Mouse (Mus musculus): Measurements from ENCODE around the gene Zfp961. TPM values are rescaled to one million over a fixed set of nuclear protein-coding genes. Genes with fewer than 3 reads are reported as not detected.
"Not testable (repeated sequence)": the region's sequence is repeated elsewhere in the genome, so short reads cannot be mapped to it uniquely, and the experiment has no call there.

The Zfp961 gene
- polyA plus RNA-seq, 1 experiment from 2014 or later, result 27.4 TPM

DNA sequence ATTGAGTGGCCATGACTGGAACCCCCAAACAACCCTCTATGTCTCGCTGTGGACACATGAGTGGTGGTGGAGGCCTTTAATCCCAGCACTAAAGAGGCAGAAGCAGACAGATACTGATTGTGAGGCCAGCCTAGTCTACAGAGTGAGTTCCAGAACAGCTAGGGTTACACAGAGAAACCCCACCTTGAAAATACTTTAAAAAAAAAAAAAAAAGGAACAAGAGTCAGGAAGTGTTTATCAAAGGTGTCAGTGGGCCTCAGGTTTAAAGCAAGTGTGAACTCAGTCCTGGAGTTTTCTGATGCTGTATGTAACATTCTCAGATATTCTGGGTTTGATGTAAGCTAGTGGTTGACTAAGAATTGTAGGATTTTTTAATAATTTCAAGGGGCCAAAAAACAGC, 1.7 kb downstream of the Zfp961 start:
- Histone ChIP-seq H3K4me3 (ENCODE audit: low read depth, low read length) (no peak overlapping the region), H3K36me3 (ENCODE audit: control insufficient read depth, insufficient read depth, low read length) (no peaks in the 10 kb centered on the region), H3K27me3 (ENCODE audit: control insufficient read depth, insufficient read depth, low read length) (no peaks in the 10 kb centered on the region), H3K27ac (ENCODE audit: low read length) (no peak overlapping the region), H3K9ac (replicated peaks; ENCODE audit: low read depth, low read length) (no peak overlapping the region), H3K4me1 (ENCODE audit: control insufficient read depth, insufficient read depth, low read length) (0 out of 2 replicates have a peak, but pooled peaks cover 2% of the 10 kb centered on the region), H3K9me3 (ENCODE audit: control insufficient read depth, low read depth, low read length) (peaks cover 8% of the 10 kb centered on the region; the same call in 1 of the 2 replicates), H3K4me2 (replicated peaks; ENCODE audit: low read depth, low read length) (no peak overlapping the region; the same call in 1 of the 2 replicates)
- no peak for ATAC-seq (ENCODE audit: insufficient number of reproducible peaks, insufficient read depth, low FRiP score, low read depth)
- 87% methylated on average over 1 of the region's 1 CpGs for WGBS

DNA sequence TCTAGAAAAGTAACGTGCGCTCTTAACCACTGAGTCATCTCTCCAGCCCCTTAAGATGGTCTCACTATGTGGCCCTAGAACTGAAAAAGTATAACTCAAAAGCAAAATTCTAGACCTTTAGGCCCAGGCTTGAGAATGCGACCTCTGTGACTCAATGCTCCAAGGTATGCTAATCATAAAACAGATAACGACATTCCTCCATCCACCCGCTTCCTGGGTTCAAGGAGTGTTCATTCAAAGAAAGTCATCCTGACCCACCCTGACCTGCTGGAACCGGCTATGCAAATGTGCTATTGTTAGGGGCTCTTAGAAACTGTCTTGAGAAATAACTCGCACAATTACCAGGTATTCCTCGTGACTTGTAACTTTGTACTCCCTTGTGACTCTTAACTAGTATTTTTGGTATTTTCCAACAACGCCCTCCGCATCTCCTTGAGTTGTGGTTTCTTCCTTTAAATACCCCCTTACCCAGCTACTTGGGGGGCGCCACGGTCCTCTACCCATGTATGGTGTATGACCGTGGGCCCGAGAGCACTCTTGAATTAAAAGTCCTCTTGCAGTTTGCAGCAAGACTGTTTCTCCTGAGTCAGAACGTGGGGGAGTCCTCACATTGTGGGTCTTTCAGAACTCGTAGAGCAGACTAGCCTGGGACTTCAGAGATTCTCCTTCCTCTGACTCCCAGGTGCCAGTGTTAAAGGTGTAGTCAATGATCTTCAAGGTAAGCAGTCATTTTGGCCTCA, 2.3 kb downstream of the Zfp961 start:
- 91% methylated on average over 16 of the region's 16 CpGs for WGBS
- not testable (repeated sequence) for H3K9me3 ChIP-seq (ENCODE audit: control insufficient read depth, low read depth, low read length); H3K27ac ChIP-seq (ENCODE audit: low read length); H3K4me2 ChIP-seq (replicated peaks; ENCODE audit: low read depth, low read length); H3K36me3 ChIP-seq (ENCODE audit: control insufficient read depth, insufficient read depth, low read length); H3K27me3 ChIP-seq (ENCODE audit: control insufficient read depth, insufficient read depth, low read length); ATAC-seq (ENCODE audit: insufficient number of reproducible peaks, insufficient read depth, low FRiP score, low read depth); H3K4me3 ChIP-seq (ENCODE audit: low read depth, low read length); H3K4me1 ChIP-seq (ENCODE audit: control insufficient read depth, insufficient read depth, low read length); H3K9ac ChIP-seq (replicated peaks; ENCODE audit: low read depth, low read length)

DNA sequence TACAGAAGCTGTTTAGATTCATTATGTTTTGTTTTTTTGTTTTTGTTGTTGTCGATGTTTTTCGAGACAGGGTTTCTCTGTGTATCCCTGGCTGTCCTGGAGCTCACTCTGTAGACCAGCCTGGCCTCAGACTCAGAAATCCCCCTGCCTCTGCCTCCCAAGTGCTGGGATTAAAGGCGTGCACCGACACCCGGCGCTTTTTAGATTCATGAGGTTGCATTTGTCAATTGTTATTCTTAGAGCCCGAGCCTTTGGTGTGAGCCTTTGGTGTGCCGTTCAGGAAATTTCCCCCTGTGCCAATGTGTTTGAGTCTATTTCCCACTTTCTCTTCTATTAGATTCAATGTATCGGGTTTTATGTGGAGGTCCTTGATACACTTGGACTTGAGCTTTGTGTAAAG, 3.8 kb downstream of the Zfp961 start:
- no peak for ATAC-seq (ENCODE audit: insufficient number of reproducible peaks, insufficient read depth, low FRiP score, low read depth)
- no peak overlapping the region for H3K4me2 ChIP-seq (replicated peaks; ENCODE audit: low read depth, low read length)
- H3K4me1 ChIP-seq (ENCODE audit: control insufficient read depth, insufficient read depth, low read length), result 0 out of 2 replicates have a peak, but pooled peaks cover 2% of the 10 kb centered on the region
- no peaks in the 10 kb centered on the region for H3K27me3 ChIP-seq (ENCODE audit: control insufficient read depth, insufficient read depth, low read length)
- H3K9ac ChIP-seq (replicated peaks; ENCODE audit: low read depth, low read length), result no peak overlapping the region
- no peak overlapping the region for H3K4me3 ChIP-seq (ENCODE audit: low read depth, low read length)
- H3K9me3 ChIP-seq (ENCODE audit: control insufficient read depth, low read depth, low read length), result peaks cover 8% of the 10 kb centered on the region; the same call in 1 of the 2 replicates
- WGBS, result 97% methylated on average over 9 of the region's 9 CpGs
- no peak overlapping the region for H3K27ac ChIP-seq (ENCODE audit: low read length)
- no peaks in the 10 kb centered on the region for H3K36me3 ChIP-seq (ENCODE audit: control insufficient read depth, insufficient read depth, low read length)

DNA sequence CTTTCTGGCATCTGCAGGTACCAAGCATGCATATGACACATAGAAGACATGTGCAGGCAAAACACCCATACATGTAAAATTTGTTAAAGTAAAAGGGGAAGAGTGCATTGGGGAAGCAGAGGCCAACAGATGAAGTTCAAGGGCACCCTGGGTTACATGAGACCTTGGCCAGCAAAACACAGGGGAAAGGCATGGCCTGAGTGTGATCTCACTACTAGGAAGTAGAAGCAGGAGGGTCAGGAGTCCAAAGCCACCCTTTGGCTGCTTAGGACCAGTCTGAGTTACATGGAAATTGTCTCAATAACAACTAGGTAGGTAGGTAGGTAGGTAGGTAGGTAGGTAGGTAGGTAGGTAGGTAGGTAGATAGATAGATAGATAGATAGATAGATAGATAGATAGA, 9.6 kb downstream of the Zfp961 start:
- no peak for ATAC-seq (ENCODE audit: insufficient number of reproducible peaks, insufficient read depth, low FRiP score, low read depth)
- Histone ChIP-seq H3K4me3 (ENCODE audit: low read depth, low read length) (no peak overlapping the region), H3K4me1 (ENCODE audit: control insufficient read depth, insufficient read depth, low read length) (no peaks in the 10 kb centered on the region), H3K27ac (ENCODE audit: low read length) (no peak overlapping the region), H3K36me3 (ENCODE audit: control insufficient read depth, insufficient read depth, low read length) (peaks cover 2% of the 10 kb centered on the region), H3K9ac (replicated peaks; ENCODE audit: low read depth, low read length) (no peak overlapping the region), H3K4me2 (replicated peaks; ENCODE audit: low read depth, low read length) (no peak overlapping the region), H3K9me3 (ENCODE audit: control insufficient read depth, low read depth, low read length) (peaks cover 5% of the 10 kb centered on the region; the same call in 1 of the 2 replicates), H3K27me3 (ENCODE audit: control insufficient read depth, insufficient read depth, low read length) (no peaks in the 10 kb centered on the region)

DNA sequence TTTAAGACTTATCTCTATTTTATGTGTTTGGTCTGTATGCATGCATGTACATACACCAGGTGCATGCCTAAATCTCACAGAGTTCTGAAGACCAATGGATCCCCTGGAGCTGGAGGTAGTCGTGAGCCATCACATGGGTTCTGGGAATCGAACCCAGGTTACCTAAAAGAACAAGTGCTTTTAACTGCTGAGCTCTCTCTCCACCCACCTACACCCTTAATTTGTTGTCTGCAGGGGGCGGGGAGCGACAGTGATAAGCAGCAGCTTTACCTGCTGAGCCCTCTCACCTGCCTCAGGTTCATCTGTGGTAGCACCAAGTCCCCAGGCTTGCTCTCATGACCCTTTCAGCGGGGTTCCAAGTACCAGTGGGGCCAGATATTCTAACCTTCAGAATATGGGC, 11.0 kb downstream of the Zfp961 start:
- no peak overlapping the region for H3K27ac ChIP-seq (ENCODE audit: low read length)
- no peak overlapping the region for H3K9ac ChIP-seq (replicated peaks; ENCODE audit: low read depth, low read length)
- WGBS, result 84% methylated on average over 5 of the region's 5 CpGs
- H3K27me3 ChIP-seq (ENCODE audit: control insufficient read depth, insufficient read depth, low read length), result no peaks in the 10 kb centered on the region
- H3K36me3 ChIP-seq (ENCODE audit: control insufficient read depth, insufficient read depth, low read length), result peaks cover 9% of the 10 kb centered on the region
- no peak overlapping the region for H3K4me3 ChIP-seq (ENCODE audit: low read depth, low read length)
- H3K4me2 ChIP-seq (replicated peaks; ENCODE audit: low read depth, low read length), result no peak overlapping the region
- ATAC-seq (ENCODE audit: insufficient number of reproducible peaks, insufficient read depth, low FRiP score, low read depth), result no peak
- peaks cover 8% of the 10 kb centered on the region; the same call in 1 of the 2 replicates for H3K9me3 ChIP-seq (ENCODE audit: control insufficient read depth, low read depth, low read length)
- H3K4me1 ChIP-seq (ENCODE audit: control insufficient read depth, insufficient read depth, low read length), result no peaks in the 10 kb centered on the region

DNA sequence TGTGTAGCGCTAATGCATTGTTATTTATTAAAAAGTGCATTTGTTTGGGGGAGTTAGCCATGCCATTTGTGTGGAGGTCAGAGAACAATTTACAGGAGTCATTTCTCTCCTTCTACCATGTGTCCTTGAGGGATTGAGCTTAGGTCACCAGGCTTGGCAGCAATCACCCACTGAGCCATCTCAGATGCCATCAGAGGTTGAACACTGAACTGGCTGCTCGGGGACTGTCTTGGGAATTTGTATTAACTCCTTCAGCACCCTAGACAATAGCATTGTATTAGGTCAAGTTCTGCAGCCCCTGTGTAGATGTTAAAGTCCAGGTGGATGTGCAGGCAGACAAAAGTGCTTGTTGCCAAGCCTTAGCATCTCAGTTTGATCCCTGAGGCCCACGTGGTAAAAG, 13.2 kb downstream of the Zfp961 start:
- H3K27ac ChIP-seq (ENCODE audit: low read length), result no peak overlapping the region
- H3K4me2 ChIP-seq (replicated peaks; ENCODE audit: low read depth, low read length), result no peak overlapping the region
- H3K9me3 ChIP-seq (ENCODE audit: control insufficient read depth, low read depth, low read length), result peaks cover 10% of the 10 kb centered on the region; the same call in 1 of the 2 replicates
- no peak overlapping the region for H3K9ac ChIP-seq (replicated peaks; ENCODE audit: low read depth, low read length)
- no peaks in the 10 kb centered on the region for H3K4me1 ChIP-seq (ENCODE audit: control insufficient read depth, insufficient read depth, low read length)
- WGBS, result 83% methylated on average over 3 of the region's 3 CpGs
- H3K4me3 ChIP-seq (ENCODE audit: low read depth, low read length), result no peak overlapping the region
- no peak for ATAC-seq (ENCODE audit: insufficient number of reproducible peaks, insufficient read depth, low FRiP score, low read depth)
- H3K36me3 ChIP-seq (ENCODE audit: control insufficient read depth, insufficient read depth, low read length), result peaks cover 28% of the 10 kb centered on the region
- no peaks in the 10 kb centered on the region for H3K27me3 ChIP-seq (ENCODE audit: control insufficient read depth, insufficient read depth, low read length)

DNA sequence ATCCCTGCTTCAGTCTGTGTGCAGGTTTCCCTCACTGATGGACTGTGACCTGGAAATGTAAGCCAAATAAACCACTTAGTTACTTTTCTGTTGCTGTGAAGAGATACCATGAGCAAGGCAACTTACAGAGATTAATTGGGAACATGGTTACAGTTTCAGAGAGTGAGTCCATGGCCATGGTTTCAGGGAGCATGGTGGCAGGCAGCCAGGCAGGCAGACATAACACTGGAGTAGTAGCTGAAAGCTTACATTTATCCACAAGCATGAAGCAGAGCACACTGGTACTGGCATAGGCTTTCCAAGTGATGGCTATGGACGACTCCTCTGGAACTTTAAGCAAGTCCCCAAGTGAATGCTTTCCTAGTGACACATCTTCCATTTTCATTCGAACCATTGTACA, 14.3 kb downstream of the Zfp961 start:
- Histone ChIP-seq H3K27ac (ENCODE audit: low read length) (no peak overlapping the region), H3K4me2 (replicated peaks; ENCODE audit: low read depth, low read length) (no peak overlapping the region), H3K36me3 (ENCODE audit: control insufficient read depth, insufficient read depth, low read length) (peaks cover 32% of the 10 kb centered on the region), H3K9me3 (ENCODE audit: control insufficient read depth, low read depth, low read length) (peaks cover 10% of the 10 kb centered on the region; the same call in 1 of the 2 replicates), H3K4me1 (ENCODE audit: control insufficient read depth, insufficient read depth, low read length) (no peaks in the 10 kb centered on the region), H3K9ac (replicated peaks; ENCODE audit: low read depth, low read length) (no peak overlapping the region), H3K4me3 (ENCODE audit: low read depth, low read length) (no peak overlapping the region), H3K27me3 (ENCODE audit: control insufficient read depth, insufficient read depth, low read length) (no peaks in the 10 kb centered on the region)
- WGBS, result 94% methylated on average over 2 of the region's 2 CpGs
- ATAC-seq (ENCODE audit: insufficient number of reproducible peaks, insufficient read depth, low FRiP score, low read depth), result no peak

DNA sequence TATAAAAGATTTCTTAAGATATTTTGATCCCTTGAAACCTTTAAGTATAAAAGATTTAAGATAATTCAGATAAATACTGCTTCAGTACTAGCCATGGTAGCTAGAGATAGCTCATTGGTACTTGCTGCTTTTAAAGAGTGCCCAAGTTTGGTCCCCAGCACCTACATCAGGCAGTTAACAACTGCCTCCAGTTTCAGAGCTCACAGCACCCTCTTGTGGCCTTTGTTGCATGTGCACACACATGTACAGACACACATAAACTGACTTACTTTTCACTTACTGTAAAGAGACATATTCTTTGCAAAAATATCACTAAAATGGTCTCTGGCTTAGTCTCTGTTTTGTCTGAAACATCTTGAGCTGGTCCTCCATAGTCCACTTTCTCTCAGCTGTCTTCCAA, 15.6 kb downstream of the Zfp961 start:
- Histone ChIP-seq H3K9me3 (ENCODE audit: control insufficient read depth, low read depth, low read length) (peaks cover 10% of the 10 kb centered on the region; the same call in 1 of the 2 replicates), H3K4me3 (ENCODE audit: low read depth, low read length) (no peak overlapping the region), H3K27ac (ENCODE audit: low read length) (no peak overlapping the region), H3K4me2 (replicated peaks; ENCODE audit: low read depth, low read length) (no peak overlapping the region), H3K27me3 (ENCODE audit: control insufficient read depth, insufficient read depth, low read length) (no peaks in the 10 kb centered on the region), H3K9ac (replicated peaks; ENCODE audit: low read depth, low read length) (no peak overlapping the region), H3K4me1 (ENCODE audit: control insufficient read depth, insufficient read depth, low read length) (no peaks in the 10 kb centered on the region), H3K36me3 (ENCODE audit: control insufficient read depth, insufficient read depth, low read length) (peaks cover 32% of the 10 kb centered on the region)
- ATAC-seq (ENCODE audit: insufficient number of reproducible peaks, insufficient read depth, low FRiP score, low read depth), result no peak

DNA sequence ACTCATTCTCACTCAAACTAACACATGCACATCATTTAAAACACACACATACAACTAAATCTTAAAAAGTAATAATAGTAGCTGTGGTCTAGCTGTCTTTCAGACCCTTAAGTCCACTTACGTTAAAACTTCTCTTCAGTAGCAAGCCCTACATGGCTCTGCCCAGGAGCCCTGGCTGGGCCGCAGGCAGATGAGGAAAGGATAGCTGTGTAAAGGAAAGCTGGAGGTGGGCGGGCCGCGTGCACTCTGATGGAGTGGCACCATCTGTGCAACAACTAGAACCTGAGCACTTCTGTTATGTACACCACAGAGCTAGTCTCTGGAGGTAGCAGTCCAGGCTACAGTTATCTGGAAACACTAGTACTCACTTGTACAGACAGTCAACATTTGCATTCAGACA, 16.4 kb downstream of the Zfp961 start:
- Histone ChIP-seq H3K4me2 (replicated peaks; ENCODE audit: low read depth, low read length) (no peak overlapping the region), H3K27me3 (ENCODE audit: control insufficient read depth, insufficient read depth, low read length) (no peaks in the 10 kb centered on the region), H3K27ac (ENCODE audit: low read length) (no peak overlapping the region), H3K9ac (replicated peaks; ENCODE audit: low read depth, low read length) (no peak overlapping the region), H3K36me3 (ENCODE audit: control insufficient read depth, insufficient read depth, low read length) (peaks cover 32% of the 10 kb centered on the region), H3K4me1 (ENCODE audit: control insufficient read depth, insufficient read depth, low read length) (no peaks in the 10 kb centered on the region), H3K9me3 (ENCODE audit: control insufficient read depth, low read depth, low read length) (peaks cover 10% of the 10 kb centered on the region; the same call in 1 of the 2 replicates), H3K4me3 (ENCODE audit: low read depth, low read length) (no peak overlapping the region)
- ATAC-seq (ENCODE audit: insufficient number of reproducible peaks, insufficient read depth, low FRiP score, low read depth), result no peak
- 100% methylated on average over 5 of the region's 5 CpGs for WGBS
